Mouse (Mus musculus): Measurements from ENCODE around the gene Vmn2r41. TPM values are rescaled to one million over a fixed set of nuclear protein-coding genes. Genes with fewer than 3 reads are reported as not detected.

The Vmn2r41 gene
- not detected for polyA plus RNA-seq (2015; fragmentation: Illumina TruSeq; extraction: RNeasy Lipid Tissue Mini Kit (QIAGEN cat#74804); ENCODE audit: insufficient read depth, low replicate concordance)

DNA sequence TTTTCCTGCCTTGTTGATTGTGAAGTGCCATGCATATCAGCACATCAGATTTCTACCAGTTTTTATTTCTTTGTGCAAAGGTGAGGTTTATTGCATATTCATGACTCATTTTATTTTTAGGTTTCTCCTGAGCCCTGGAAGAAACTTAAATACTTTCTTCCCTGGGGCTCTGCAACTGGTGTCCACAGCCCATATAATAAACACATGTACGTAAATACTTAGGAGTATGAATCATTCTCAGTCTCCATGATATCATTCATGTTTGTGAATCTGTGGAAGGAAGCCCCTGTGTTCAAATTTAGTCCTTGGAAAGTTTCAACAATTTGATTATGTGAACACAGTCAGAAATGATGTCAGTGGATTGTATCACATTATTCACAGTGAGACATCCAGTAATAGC, at the start of gene Vmn2r41:
Gene Vmn2r41 (minus strand): TSS at position 101 of the 400 bp plus-strand sequence.

DNA sequence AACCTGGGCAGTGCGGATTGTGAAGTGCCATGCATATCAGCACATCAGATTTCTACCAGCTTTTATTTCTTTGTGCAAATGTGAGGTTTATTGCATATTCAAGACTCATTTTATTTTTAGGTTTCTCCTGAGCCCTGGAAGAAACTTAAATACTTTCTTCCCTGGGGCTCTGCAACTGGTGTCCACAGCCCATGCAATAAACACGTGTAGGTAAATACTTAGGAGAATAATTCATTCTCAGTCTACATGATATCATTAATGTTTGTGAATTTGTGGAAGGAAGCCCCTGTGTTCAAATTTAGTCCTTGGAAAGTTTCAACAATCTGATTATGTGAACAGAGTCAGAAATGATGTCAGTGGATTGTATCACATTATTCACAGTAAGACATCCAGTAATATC, 38.8 kb upstream of the Vmn2r41 start, which contains the start of gene Vmn2r42:
Gene Vmn2r42 (minus strand): TSS at position 101 of the 400 bp plus-strand sequence.

Other genes starting within 250 kb of the Vmn2r41 start
- gene Vmn2r42, start 38.7 kb upstream of the Vmn2r41 start, polyA plus RNA-seq (2015; fragmentation: Illumina TruSeq; extraction: RNeasy Lipid Tissue Mini Kit (QIAGEN cat#74804); ENCODE audit: insufficient read depth, low replicate concordance): not detected
- gene Vmn2r43, start 98.9 kb upstream of the Vmn2r41 start, polyA plus RNA-seq (2015; fragmentation: Illumina TruSeq; extraction: RNeasy Lipid Tissue Mini Kit (QIAGEN cat#74804); ENCODE audit: insufficient read depth, low replicate concordance): not detected
- not detected for gene Vmn2r44, start 221.7 kb upstream of the Vmn2r41 start, polyA plus RNA-seq (2015; fragmentation: Illumina TruSeq; extraction: RNeasy Lipid Tissue Mini Kit (QIAGEN cat#74804); ENCODE audit: insufficient read depth, low replicate concordance)